Mouse (Mus musculus) kidney, adult 9 months (tissue): ENCODE data around the gene Tshz2.
A peak's percentile ranks its signal among the peaks of the same experiment; 100 is the strongest.

Experiments
- DNase-seq: peaks from one replicate; pipeline ENCODE4 v3.0.0; 2022

The Tshz2 gene

DNA sequence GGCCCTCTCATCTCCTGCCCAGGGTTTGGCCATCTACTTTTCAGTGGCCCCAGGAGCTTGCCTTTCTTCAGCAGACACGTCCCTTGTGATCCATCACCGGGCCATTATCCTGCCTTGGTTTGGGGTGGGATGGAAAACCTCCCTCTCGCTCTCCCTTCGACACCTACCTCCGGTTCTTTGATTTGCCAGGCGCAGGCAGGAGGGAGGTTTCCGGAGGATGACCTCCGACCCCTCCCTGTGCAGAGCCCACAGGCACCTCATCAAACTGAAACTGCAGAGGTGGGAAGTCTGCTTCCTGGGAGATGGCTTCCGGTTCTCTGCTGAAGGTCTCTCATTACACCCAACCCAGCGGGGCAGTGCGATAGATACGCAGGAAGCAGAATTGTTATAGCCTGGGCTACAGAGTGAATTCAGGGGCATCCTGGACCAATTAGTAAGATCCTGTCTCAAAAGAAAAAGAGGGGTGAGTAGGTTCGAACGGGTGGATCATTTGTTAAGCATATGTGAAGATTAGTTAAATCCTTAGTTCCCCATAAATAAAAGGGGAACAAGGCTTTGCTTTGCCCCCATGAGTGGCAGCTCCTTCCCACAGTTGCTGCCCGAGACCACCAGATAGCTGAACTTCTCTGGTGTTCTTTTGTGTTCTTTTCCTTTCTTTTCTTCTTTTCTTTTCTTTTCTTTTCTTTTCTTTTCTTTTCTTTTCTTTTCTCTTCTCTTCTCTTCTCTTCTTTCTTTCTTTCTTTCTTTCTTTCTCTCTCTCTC lies 70.1 kb downstream of the Tshz2 start:
- no peak for DNase-seq

DNA sequence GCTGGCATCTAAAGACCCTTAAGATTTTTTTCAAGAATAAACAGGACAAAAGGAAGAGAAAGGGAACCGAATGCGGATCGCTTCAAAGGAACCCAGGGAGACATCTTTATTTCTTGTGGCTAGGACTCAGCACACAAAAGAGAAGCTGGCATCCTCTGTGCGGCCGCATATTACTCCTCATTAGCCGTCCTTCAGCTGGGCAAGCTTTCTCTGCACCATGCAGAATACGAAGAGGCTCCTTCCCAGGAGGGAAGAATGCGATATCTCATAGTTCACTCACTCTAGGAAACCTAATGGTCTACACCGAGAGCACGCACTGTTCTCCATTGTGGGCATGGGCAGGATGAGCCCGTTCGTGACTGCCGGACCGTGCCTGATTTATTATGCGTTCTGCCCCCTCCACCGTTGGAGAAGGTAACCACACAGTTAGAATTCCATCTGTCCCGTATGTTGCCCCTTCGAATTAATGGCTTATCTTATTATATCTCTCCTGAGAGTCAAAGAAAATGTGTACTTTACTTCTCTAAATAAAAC lies 89.0 kb downstream of the Tshz2 start:
- DNase-seq, result no peak

DNA sequence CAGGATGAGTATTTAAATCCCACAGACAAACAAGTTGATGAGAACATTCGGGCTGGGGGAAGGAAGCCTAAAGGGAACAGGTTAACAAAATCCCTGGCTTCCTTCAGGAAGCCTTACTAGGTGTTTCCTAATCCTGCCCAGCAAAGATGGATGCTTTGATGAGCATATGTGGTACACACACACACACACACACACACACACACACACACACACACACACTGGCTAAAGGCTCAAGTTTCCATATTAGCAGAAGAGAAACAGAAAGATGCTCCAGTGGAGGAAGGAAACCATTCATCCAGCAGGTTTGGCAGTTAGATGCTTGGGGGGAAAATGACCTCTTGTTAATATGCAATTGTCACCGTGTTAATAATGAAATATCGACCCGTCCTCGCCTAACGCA lies 89.5 kb downstream of the Tshz2 start:
- DNase-seq, result peak; percentile 26

DNA sequence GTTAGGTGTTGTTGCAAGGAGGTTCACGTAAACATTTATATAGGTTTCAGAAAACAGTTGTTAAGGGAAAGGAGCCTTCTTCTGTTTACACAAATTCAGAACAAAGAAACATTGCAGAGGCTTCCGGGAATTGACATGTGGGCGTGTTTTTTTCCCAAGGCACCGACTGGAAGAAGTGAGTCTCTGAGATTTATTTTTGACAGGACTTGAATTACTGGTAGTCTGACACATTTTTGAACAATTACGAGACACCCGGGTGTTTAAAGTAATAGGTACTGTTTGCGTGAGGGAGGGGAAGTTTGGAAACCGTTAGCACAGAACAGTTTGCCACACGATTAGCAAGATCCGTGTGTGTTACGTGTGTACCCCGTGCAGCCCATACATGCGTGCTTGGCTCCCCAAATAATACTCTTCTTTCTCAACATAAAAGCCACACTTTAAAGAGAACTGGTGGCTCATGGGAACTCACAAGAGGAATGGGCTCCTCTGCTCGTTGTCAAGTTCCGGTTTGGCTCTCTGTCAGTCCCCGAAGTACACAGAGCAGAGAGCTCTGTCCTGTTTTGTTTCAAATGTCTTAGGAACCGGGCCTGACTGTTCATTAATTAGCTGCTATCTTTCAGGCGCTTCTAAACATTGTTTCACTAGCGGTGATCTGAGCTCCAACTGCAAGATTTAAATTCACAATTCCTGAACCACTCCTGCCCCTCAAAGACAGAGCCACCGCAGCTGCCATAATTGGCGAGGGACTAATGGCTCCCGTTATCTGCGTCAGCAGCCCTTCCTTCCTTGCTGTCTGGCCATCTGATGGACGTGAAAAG lies 91.0 kb downstream of the Tshz2 start:
- DNase-seq, result peak; percentile 34

- peak; percentile 23 for DNase-seq
Measured at GRCm38 (mm10) chr2:169728651-169729280, 96.0 kb downstream of the Tshz2 start.

DNA sequence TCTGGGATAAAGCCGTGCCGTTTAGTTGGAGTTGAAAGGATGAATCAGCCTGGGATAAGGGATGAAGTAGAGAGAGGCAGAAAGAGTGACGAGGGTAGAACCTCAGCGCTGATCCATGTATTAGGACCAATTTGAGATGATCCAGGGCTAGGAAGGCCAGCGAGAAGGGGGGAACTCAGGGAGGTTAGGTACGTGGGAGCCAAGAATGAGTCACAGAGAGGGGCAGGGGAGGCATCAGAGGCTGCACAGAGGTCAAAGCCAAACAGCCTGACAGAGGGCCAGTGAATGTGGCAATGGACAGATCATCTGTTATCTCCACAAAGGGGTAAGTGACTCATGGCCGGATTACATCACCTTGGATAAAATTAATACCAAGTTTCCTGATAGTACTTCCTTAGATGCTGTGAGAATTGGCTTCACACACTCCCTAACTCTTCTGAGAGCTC lies 97.8 kb downstream of the Tshz2 start:
- no peak for DNase-seq

DNA sequence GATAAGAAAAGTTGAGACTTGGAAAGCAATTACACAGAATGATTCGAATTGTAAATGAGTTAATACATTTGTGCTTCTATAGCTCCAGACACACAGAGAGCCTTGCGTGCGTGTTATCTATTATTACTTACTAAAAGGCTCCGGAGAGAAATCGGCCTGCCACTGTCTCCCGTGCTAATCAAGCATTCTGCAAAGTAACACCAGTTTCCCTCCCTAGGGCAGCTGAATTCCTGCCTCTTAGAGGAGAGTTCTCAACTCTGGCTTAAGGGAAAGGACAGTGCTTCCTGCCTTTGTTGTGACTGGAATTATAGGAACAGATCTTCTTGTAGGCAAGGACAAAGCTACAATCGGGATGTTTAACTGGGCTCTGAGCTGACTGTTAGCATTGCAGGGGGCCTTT lies 101.2 kb downstream of the Tshz2 start:
- DNase-seq, result no peak

- no peak for DNase-seq
Measured at GRCm38 (mm10) chr2:169735475-169736406, 102.9 kb downstream of the Tshz2 start.

- no peak for DNase-seq
Measured at GRCm38 (mm10) chr2:169740996-169741395, 108.2 kb downstream of the Tshz2 start.

DNA sequence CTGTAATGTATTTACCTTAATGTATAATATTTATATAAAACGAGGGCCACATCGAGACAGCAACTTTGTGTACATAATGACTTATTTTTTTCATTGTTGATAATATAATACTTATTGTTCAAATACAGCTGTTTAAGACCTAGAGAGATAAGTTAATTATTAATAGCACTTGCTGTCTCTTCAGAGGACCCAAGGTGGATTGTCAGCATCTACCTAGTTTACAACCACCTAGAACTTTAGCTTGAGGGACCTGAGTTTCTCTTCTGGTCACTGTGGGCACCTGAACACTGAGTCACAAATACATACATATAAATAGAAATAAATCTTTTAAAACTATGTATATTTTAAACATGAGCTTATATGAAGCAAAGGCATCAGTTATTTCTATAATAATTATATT lies 110.0 kb downstream of the Tshz2 start:
- no peak for DNase-seq

GRCm38 (mm10) chr2:169743294-169743693 lies 110.5 kb downstream of the Tshz2 start:
- DNase-seq, result no peak

DNA sequence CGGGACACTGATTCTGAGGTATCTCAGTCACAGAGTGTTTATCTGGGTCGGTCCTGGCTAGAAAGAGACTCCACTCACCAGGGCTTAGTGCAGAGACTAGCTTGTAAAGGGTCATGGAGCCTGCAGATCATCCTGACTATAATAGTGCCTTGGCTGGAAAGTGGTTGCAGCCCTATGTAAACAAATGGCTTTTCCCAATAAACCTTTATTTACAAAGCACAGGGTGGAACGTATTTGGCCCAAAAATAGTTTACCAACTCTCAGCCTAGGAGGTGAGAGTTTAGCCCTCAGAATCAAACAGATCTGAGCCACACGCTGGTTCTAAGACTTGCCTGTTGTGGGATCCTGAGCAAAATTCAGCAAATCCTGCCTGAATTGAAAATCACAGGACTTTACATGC lies 111.1 kb downstream of the Tshz2 start:
- no peak for DNase-seq

DNA sequence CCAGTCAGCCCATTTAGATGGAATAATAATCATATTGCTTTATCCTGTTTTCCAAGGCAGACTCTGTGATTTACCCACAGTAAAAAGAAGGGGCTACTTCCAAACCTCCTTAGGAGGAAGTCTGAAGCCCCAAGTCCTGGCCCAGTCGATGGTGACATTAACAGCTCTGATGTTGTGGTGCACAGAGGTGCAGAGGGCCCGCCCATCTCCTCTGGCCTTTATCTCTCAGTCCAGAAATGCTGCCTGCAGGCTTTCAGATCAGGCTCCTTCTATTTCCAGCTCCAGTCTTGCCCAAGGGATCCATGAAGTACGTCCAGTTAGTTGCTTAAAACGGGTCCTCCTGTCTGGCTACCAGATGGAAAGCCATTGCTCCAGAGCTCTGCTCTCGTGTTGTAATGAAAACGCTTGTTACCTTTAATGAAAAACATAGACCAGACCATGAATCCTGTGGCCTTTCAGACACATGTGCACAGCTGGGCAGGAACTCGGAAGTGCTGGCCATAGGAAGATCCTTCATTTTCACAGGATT lies 114.4 kb downstream of the Tshz2 start:
- DNase-seq, result no peak

DNA sequence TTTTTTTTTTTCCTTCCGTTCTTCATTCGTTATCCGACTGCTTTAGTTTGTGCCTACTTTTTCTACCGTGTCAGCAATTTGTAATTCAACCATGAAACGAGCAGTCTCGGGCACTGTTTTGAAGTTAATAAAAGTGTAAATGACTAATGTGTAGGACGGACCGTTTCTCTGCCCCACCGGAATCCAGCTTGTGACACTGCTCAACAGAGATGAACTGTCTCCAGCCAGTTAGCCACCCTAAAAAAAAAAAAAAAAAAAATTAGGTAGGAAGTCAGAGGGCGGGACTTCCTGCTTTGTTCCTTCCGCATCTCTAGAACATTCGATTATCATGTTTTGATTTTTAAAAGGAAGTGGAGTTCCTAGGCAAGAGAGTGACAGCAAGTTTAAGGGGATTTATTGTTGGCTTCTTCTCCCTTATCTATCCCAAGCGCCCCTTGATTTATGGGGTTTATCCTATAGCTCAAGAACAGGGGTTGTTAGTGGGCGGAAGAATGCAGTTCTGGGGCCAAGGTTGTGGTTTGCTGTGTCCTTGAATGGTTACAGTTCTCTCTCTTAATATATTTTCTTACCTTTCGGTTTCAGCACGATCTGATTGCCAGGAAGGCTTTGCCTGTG lies 116.6 kb downstream of the Tshz2 start:
- DNase-seq, result no peak

DNA sequence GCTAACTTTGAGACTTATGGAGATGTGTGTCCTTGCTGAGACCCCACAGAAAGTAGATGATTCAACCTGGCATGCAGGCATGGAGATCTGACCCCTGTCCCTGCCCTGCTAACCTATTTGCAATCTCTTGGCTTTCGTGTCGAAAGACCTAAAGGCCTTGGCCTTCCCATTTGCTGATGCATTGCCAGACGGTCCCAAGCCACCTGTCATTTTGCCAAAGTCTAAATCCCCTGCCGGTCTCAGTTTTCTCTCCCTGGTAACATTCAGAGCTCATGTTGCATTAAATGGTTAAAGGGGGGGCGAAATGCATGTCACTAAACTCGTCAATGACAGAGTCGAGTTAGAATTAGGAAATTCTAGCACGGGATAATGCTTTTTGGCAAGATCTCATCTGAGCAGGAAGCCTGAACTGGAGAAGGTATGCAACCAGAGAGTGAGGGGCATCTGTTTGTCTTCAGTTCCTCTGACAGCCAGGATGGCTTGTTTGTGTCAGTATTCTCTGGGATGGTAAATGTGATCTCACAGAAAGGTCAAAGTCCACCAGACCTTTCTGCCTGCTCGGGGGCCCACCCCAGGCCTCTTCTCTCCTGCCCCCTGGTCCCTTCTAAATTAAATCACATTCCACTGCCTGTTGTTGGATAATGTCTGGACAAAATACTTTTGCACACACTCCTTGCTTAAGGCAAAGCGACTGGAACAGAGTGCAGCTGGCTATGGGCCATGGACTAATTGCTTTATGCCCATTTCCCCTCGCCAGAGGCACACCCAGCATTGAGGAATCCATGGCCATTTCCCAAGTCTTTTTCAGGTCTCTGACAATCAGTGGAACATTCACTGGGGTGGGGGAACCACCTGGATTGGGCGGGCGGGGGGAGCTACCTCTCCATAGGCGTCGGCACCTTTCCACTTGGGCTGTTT lies 118.0 kb downstream of the Tshz2 start:
- DNase-seq, result peak; percentile 24

DNA sequence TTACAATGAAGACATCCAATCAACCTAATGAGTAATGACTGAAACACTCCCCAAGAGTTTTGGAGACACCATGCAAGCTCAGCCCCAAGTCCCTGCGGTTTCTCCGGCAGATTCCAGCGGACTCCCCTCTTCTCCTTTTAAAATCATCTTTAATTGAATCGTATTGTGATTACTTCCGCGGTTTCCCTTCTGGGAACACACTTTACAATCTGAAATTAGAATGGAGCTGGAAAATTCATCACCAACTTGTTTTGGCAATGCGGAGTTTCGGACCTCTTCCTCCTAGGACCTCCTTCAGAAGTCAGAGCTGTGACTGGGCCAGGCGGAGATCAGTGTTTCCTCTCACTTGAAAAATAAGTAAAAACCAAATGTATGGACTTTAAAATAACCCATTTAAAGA lies 119.3 kb downstream of the Tshz2 start:
- DNase-seq, result no peak

- no peak for DNase-seq
Measured at GRCm38 (mm10) chr2:169753432-169753831, 120.6 kb downstream of the Tshz2 start.

DNA sequence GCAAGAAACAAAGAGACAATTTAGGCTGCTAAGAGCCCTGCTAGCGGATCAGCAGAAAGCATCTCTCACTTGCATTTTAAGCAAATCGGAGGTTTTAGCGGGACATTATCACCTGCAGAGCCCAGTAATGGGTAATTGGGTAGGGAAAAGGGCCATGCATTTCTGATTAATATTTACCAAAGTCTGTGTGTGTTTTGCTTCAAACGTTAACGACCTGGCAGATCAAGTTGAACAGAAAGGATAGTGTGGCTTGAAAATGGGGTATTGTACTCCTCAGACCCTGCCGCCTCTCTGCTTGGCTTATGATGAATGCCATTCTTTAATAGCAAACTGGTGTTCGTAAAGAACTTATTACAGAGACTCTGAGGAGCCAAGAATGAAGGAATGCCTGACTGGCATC lies 122.3 kb downstream of the Tshz2 start:
- peak; percentile 28 for DNase-seq

GRCm38 (mm10) chr2:169758120-169758519 lies 125.3 kb downstream of the Tshz2 start:
- DNase-seq, result no peak

GRCm38 (mm10) chr2:169760117-169760516 lies 127.3 kb downstream of the Tshz2 start:
- DNase-seq, result no peak
